Mouse (Mus musculus) embryo, embryonic 10.5 days (tissue): ENCODE data around the gene Tmem259.
A peak's percentile ranks its signal among the peaks of the same experiment; 100 is the strongest.

ENCODE experiments used
- DNase-seq: peaks from one replicate; pipeline ENCODE4 v3.0.0-alpha.2; 2015; ENCODE audit warnings: low spot score

Gene Tmem259

DNA sequence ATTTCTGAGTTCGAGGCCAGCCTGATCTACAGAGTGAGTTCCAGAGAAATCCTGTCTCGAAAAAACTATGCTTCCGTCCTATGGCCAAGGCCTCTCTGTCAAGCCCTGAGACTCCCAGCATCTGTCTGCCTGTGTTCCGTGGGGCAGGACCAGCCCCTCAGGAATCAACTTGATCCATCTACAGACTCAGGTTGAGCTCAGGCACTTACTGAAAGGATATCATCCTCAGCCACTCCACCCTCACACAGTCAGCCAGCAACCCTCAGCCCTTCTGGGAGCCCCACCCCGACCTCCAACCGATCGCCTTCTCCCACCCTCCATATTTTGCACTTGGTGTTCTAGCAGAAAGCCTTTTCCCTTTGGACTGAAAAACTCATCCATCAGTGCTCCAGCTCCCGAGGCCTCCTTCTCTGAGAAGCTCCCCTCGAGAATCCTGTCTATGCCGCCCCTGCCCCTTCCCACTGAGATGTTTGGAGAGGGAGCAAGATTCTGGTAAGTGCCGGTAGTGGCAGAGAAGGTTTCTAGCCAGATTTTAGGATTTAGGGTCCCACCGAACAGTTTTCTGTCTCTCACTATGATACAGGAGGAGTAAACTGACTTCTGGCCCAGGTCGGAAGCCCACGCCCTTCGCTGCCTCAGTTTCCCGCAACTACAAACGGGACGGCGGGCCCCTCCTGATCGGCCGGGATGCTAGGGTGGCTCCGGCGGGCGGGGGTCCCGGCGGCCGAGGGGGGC lies 3.8 kb upstream of the Tmem259 start:
- DNase-seq = no peak

DNA sequence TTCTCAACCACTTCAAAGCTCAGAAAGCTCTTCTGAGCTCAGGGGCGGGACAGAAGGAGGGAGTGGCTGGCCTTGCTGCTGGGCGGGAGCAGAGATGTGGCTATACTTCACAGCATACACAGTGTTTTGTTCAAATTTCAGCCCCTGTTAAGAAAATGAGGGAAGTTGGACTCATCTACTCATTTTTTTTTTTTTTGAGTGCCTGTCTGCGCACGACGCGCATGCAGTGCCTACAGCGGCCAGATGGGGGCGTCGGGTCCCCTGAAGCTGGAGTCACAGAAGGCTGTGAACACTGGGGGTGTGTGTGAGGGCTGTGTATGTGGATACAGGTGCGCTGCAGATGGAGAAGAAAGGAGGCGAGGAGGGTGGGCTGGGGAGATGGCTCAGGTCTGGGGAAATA lies 2.8 kb upstream of the Tmem259 start:
- DNase-seq = peak; percentile 88

DNA sequence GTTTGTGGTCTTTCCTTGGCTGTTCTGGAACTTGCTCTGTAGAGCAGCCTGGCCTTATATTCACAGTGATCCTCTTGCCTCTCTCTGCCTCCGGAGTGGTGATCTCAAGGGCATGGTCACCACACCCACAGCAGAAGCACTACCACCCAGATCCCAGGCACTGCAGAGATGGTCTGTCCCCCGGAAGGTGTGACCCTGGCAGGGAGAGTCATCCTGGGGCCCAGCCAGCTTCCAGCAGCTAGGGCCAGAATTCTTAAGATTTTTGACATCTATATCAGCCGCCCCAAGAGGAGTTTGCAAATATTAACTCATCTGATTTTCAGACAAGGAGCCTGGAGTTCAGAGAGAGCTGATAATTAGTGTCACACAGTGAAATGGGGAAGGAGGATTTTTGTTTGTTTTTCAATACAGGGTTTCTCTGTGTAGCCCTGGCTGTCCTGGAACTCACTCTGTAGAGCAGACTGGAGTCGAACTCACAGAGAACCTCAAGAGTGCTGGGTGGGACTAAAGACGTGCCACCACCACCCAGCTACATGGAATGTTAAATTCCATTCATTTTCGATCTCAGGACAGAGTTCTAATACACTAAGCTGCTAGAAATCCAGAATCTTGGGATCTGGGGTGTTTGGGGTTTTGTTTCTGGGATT lies 2.2 kb upstream of the Tmem259 start:
- no peak for DNase-seq

DNA sequence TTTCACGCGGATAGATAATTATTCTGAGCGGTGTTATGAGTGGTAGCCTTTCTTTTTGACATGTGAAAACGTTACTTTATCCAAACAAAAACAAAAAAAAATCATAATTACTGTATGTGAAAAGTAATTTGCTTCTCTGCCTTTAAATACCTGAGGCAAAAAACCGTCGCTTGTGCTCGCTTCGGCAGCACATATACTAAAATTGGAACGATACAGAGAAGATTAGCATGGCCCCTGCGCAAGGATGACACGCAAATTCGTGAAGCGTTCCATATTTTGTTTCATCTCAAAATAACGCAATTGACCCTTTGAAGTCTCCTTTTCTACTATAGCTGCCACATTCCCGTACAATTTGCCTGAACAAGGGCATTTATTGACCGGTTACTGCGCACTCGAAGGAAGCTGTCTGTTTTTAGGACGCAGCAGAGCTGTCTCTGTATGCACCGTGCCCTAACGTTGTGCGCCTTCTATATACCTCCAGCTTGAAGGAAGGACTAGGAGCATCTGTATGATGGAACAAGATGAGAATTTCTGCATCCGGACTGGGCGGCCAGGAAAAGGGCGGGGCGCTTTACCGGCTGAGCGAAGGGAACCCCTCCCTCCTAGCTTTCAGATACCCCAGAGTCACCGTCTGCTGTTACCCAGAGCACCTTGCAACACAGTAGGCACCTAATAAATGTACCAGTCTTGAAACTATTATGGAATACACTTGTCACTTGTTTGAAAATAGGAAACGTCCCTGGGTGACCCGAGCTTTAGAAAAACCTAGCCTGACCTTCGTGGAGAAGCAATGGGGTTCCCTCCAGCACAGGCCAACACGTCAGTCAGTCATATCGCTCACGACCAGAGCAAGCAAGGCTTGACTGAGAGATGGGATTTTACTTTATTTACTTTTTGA lies 1.5 kb upstream of the Tmem259 start:
- peak; percentile 68 for DNase-seq

DNA sequence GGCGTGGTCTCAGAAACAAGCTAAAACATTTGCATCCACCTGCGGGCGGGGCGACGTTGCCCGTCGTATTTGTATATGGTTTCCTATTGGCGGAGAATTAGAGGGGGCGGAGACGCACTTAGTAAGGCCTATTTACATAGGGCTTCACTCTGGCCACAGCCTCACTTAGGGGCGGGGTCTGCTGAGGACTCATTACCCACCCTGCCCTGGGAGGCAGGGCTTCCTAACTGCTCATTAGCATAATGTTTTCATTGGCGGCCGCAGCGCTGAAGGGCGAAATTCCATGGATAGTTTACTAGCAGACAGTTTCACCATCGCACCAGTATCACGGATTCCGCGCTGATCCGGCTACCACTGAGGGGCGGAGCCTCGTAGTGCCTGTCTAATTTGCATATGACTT lies 741 bp upstream of the Tmem259 start:
- DNase-seq = peak; percentile 99

DNA sequence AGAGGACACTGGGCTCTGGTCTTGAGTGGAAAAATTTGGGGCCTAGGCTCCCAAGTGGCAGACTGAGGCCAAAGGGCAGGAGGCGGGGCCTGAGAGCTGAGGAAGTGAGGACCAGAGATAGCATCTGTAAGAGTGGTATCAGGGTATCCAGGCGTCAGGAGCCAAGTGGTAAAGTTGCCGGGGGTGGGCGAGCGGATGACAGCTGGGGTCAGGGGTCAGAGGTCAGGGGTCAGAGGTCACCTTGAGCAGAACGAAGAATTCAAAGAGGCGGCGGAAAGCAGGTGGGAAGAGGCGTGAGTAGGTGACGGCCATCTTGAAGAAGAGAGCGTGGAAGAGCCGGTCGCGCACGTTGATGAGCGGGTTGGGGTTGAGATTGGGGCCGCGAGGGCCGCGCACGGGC lies 460 bp downstream of the Tmem259 start:
- DNase-seq = peak; percentile 72

DNA sequence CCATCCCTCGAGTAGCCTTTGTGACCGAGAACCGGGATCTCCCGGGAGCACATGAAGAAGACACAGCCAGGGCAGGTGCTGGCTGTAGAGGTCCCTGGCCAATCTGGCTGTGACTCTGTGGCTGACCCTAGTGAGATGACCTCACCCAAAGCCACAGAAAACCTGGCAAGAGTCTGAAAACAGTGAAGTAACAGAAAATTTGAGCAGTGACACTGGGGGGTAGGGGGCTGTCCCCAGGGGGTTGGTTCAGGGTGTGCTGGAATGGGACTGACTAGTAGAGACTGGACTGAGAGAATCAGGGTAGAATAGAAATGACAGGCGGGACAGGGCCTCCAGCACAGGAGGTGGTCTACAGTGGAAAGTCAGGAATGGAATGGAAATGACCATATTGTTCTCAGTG lies 925 bp downstream of the Tmem259 start:
- no peak for DNase-seq

DNA sequence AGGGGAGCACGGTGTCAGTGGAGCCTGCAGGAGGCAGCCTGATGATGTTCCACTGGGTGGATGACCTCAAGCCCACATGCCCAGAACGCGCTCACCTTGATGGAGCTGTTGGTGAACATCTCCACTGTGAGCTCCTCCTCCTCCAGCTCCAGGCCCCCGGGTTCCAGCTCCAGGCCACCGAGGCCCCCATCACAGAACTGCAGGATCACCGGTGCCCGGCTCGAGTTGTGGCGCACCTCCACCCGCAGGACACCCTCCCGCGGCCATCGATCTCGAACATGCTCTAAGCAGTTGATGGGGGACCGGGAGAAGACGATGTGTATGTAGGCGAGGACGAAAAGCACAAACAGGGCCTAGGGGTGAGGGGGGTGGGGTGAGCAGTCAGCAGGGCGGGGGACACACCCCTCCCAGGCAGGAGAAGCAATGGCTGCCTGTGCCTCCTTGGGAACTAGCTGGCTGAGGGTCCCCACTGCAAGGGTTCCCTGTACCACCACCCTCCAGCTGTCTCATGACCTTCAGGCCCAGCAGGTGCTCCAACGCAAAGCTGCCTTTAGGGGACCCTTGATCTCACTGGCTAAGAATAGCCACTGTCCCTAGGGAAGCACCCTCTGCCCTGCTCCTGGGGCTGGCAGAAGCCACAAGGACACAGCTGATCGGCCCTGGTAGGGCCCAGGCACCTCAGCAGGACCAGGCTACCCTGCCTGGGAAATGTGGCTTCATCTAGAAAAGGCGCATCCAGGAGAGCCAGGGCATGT lies 4.6 kb downstream of the Tmem259 start:
- no peak for DNase-seq

DNA sequence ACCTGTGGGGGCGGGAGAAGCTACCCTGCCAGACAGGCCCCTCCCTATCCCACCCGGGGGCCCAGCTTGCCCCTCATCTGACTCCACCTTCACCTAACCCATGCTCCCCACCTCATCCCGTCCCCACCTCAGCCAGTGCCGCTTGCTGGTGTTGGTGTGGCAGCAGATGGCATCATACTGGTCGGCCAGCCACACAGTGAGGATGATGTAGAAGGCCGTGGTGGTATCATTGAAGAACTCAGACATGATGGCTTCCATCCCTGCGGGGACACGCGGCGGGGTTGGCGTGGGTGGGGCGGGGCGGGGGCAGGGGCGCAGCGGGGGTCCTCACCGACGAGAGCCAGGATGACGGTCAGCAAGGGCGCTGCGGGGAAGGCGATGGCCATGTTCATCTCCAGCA lies 6.1 kb downstream of the Tmem259 start:
- DNase-seq = no peak

DNA sequence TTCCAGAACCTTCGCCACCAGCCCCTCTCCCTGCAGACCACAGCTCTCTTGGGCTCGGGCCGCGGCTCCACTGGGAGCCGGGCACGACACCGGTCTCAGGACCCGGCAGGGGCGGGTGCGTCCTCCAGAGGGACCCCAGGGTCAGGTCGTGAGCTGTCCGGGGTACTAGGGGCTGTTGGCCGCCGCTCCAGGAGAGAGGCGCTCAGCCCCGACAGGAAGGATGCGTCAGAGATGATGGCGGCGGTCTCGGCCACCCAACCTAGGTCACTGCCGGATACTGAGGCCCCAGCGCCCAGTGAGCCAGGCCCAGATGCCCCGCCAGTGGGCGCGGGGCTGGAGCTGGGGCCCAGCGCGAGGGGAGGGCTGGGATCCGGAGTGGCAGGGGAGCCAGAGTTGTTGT lies 6.8 kb downstream of the Tmem259 start:
- DNase-seq = no peak

DNA sequence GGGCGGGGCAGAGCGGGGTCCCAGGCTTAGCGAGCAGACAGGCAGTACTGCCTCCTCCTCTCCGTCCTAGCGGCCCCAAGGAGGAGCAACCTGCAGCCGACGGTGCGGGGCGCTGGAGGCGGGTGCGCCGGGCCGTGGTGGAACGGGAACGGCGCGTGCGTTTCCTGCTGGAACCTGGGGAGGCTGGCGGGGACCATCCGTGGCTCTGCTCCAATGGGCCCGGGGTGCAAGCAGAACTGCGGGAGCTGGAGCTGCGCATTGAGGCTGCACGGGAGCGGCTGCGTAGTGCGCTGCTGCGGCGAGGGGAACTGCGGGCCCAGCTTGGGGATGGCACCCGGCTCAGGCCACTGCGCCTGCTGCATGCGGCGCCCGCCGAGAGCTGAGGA lies 7.4 kb downstream of the Tmem259 start:
- DNase-seq = no peak

DNA sequence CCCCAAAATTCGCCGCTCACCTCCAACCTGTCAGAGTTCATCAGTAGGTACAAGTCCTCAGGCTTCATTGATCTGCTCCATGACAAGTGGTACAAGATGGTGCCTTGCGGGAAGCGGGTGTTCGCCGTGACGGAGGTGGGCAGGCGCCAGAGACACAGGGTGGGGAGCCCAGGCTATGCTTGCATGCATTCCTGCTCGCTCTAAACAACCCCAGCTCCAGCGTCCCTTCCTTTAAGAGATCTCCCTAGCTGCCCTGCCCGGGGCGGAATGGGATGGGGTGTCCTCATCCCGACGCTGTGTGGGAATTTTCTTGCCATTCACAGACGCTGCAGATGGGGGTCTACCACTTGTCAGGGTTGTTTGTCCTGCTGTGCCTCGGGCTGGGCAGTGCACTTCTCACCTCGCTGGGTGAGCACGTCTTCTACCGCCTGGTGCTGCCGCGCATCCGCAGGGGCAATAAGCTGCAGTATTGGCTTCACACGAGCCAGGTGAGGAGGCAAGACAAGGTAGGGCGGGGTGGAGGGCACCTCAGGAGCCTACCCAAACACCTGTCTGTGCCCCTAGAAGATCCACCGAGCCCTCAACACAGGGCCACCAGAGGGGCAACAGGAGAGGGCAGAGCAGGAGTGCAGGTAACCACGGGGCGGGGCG lies 7.9 kb downstream of the Tmem259 start:
- DNase-seq = no peak

DNA sequence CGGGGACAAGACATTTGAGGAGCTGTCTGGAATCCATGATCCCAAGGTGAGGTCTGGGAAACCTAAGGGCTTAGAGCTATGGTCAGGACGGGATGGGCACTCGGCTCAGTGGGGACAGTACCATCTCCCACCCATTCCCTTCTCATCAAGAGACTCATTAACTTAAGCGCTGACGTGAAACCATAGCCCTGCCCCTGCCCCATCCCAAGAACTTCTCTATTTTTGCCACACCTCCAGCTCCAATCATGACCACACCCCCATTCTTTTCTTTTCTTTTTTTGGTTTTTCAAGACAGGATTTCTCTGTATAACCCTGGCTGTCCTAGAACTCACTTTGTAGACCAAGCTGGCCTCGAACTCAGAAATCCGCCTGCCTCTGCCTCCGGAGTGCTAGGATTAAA lies 9.5 kb downstream of the Tmem259 start:
- no peak for DNase-seq

DNA sequence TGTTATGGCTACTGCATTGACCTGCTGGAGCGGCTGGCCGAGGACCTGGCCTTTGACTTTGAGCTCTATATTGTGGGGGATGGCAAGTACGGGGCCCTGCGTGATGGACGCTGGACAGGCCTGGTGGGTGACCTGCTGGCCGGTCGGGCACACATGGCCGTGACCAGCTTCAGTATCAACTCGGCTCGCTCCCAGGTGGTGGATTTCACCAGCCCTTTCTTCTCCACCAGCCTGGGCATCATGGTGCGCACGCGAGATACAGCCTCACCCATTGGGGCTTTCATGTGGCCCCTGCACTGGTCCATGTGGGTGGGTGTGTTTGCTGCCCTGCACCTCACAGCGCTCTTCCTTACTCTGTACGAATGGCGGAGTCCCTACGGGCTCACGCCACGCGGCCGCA lies 10.0 kb downstream of the Tmem259 start:
- no peak for DNase-seq

DNA sequence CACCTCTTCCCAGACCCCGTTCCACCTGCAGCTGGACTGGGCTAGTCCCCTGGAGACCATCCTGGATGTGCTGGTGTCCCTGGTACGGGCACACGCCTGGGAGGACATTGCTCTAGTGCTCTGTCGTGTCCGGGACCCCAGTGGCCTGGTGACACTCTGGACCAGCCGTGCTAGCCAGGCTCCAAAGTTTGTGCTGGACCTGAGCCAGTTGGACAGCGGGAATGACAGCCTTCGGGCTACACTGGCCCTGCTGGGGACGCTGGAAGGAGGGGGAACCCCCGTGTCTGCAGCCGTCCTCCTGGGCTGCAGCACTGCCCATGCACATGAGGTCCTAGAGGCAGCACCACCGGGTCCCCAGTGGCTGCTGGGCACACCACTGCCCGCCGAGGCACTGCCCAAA lies 11.3 kb downstream of the Tmem259 start:
- no peak for DNase-seq

DNA sequence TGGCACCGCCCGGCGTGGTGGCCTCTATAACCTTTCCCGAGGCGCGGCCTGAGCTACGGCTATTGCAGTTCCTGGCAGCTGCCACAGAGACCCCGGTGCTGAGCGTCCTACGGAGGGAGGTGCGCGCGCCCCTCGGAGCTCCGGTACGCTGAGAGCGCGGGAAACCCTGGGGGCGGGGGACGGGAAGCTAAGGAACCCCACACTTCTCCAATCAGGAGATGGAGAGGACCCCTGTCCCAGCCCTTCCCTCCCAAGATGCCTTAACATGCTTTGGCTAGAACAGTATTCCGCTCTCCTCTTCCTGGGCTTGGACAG lies 13.0 kb downstream of the Tmem259 start:
- DNase-seq = peak; percentile 52

DNA sequence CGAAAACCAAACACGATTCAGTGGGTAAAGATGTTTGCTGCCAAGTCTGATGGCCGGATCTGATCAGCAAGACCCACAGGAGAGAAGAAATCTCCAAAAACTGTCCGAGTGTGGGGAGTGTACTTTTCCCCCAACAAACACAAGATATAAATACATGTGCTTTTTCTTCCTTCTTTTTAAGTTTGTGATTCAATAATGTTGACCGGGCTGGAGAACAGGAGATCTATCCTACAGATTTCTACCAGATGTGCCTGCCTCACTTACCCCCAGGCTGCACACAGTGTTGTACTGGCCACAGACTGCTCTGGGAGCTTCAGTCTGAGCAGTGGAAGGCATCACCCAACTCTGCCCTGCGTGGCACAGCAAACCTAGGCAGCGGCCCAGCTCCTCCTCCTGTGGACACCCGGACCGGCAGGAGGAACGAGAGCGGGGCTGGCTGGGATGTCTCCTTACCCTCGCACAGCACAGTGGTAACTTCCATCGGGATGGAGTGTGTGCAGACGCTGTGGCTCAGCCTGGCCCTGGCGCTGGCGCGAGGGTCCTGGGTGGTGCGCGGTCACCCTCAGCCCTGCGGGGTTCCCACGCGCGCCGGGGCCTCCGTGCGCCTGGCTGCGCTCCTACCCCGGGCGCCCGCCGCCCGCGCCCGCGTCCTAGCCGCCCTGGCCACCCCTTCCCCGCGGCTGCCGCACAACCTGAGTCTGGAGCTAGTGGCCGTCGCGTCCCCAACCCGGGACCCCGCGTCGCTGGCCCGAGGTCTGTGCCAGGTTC lies 13.5 kb downstream of the Tmem259 start, which contains the start of gene Grin3b:
Grin3b (plus strand) TSS at position 301 of the 768 bp plus-strand sequence.
- peak; percentile 26 for DNase-seq

DNA sequence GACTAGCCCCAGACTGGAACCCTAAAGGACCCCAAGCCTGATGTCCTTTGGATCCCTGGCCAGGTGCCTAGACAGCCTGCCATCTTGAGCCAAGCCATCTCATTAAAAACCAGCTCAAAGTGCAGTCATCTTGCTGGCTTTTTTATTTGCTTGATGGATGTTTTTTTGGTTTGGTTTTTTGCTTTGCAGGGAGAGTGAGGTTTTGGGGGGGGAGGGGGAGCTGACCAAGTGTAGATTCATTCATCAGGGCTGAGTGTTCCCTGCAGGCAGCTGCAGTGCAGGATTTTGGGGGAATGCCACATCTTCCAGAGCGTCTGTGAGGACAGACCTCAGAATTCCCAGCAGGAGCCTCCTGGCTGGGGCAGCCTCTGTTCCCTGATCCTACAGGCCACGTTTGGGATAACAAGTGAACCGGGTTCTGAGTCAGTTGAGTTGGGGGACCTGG lies 15.0 kb downstream of the Tmem259 start:
- no peak for DNase-seq

DNA sequence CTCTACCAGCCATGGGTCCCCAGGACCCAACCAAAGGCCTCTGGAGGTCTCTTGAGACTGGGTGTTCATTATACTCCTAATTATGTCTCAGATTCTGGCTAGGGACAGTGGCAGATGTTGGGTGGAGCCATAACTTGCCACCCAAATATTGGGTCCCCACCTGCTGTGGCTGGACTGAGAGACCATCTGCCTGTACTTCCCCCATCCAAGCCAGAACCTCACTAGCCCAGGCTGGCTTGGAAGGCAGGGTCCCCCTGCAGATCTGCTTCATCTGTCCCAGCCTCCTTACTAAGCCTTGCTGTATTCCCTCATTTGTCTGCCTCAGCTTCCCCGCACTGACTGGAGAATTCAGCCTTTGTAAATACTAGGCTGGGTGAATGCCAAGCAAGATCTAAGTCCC lies 15.9 kb downstream of the Tmem259 start:
- no peak for DNase-seq

DNA sequence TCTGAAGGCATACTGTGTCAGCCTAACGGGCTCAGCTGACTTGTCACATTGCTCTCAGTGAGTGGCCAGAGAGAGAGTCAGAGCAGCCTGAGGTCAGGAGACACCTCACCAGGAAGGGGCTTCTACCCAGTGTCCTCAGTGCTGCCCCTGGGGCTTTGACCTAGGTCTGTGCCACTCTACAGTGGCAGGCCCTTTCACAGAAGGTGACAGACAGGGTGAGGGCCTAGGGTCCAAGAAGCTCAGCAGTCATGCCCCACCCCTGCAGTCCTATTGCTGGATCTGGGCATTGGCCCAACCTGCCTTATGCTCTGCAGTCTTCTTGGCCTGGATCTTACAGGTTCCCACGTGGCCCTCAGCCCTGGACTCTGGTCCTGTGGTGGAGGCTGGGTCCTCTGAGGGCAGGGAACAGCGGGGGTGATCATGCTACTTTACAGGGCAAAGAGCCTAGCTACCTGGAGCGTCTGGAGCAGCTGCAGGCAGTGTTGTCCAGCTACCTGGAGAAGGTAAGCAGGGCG lies 17.2 kb downstream of the Tmem259 start:
- no peak for DNase-seq

DNA sequence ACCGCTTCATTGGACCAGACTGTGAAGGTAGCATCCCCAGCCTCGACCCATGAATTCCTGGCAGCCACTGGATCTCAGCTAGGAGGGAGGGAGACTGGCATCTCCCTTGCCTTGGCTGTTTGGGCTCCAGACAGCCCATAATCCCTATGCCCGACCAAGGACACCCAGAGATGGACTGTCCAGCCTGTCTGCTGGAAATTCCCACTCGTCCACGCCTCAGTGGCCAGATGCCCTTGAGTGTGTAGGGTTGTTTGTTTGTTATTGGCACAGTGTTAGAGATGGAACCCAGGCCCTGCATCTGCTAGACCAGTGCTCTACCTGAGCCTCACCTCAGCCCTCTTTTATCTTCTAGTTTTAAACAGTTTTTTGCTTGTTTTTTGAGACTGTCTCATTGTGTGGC lies 18.8 kb downstream of the Tmem259 start:
- no peak for DNase-seq
